Mouse (Mus musculus) kidney, adult 8-10 months (tissue): ENCODE results near the gene Bcl11b.

Source experiments
- DNase-seq, 2 experiments: peaks; one replicate each; pipeline ENCODE4 v3.0.0; 2022

Bcl11b gene

GRCm38 (mm10) chr12:107997901-107998300 is 5.5 kb downstream of the Bcl11b start:
- DNase-seq = no peak

GRCm38 (mm10) chr12:107997241-107997640 is 6.2 kb downstream of the Bcl11b start:
- no peak for DNase-seq

GRCm38 (mm10) chr12:107996773-107997172 is 6.6 kb downstream of the Bcl11b start:
- no peak for DNase-seq

- no peak for DNase-seq
Observed at GRCm38 (mm10) chr12:107996216-107996615, 7.2 kb downstream of the Bcl11b start.

- DNase-seq = no peak
Observed at GRCm38 (mm10) chr12:107994421-107994820, 9.0 kb downstream of the Bcl11b start.

- no peak for DNase-seq
Observed at GRCm38 (mm10) chr12:107993029-107993428, 10.4 kb downstream of the Bcl11b start.

- no peak for DNase-seq
Observed at GRCm38 (mm10) chr12:107991191-107991590, 12.2 kb downstream of the Bcl11b start.

- no peak for DNase-seq
Observed at GRCm38 (mm10) chr12:107983211-107983610, 20.2 kb downstream of the Bcl11b start.

- DNase-seq = no peak
Observed at GRCm38 (mm10) chr12:107982306-107982705, 21.1 kb downstream of the Bcl11b start.

GRCm38 (mm10) chr12:107981231-107981630 is 22.2 kb downstream of the Bcl11b start:
- DNase-seq = no peak

GRCm38 (mm10) chr12:107980261-107980961 is 23.0 kb downstream of the Bcl11b start:
- peak; percentile 79 to 81 for DNase-seq

GRCm38 (mm10) chr12:107979710-107980260 is 23.6 kb downstream of the Bcl11b start:
- DNase-seq = peak; percentile 88 to 90

- no peak for DNase-seq
Observed at GRCm38 (mm10) chr12:107978736-107979255, 24.6 kb downstream of the Bcl11b start.

- no peak for DNase-seq
Observed at GRCm38 (mm10) chr12:107978063-107978462, 25.3 kb downstream of the Bcl11b start.

- no peak for DNase-seq
Observed at GRCm38 (mm10) chr12:107977534-107977933, 25.9 kb downstream of the Bcl11b start.

- DNase-seq = no peak
Observed at GRCm38 (mm10) chr12:107977086-107977485, 26.3 kb downstream of the Bcl11b start.

GRCm38 (mm10) chr12:107976571-107977001 is 26.8 kb downstream of the Bcl11b start:
- DNase-seq = no peak

- DNase-seq = no peak
Observed at GRCm38 (mm10) chr12:107975897-107976570, 27.4 kb downstream of the Bcl11b start.

- DNase-seq = no peak
Observed at GRCm38 (mm10) chr12:107975479-107975896, 27.9 kb downstream of the Bcl11b start.

- DNase-seq = no peak
Observed at GRCm38 (mm10) chr12:107974504-107974903, 28.9 kb downstream of the Bcl11b start.

- no peak for DNase-seq
Observed at GRCm38 (mm10) chr12:107973556-107974140, 29.8 kb downstream of the Bcl11b start.

- DNase-seq = no peak
Observed at GRCm38 (mm10) chr12:107971081-107971780, 32.2 kb downstream of the Bcl11b start.

GRCm38 (mm10) chr12:107970637-107971036 is 32.8 kb downstream of the Bcl11b start:
- no peak for DNase-seq
